Mouse (Mus musculus): Measurements from ENCODE around the gene Kctd8.

- no peak for TF ChIP-seq MAFK (IDR thresholded peaks at IDR 0.05; ENCODE audit: insufficient read depth, low read depth, low read length)
- TF ChIP-seq ZNF384 (IDR thresholded peaks at IDR 0.05; ENCODE audit: low read depth, low read length), result no peak
- TF ChIP-seq HCFC1 (IDR thresholded peaks at IDR 0.05; ENCODE audit: borderline replicate concordance, insufficient read depth, low read length), result no peak
These were observed 89.1 kb downstream of the Kctd8 start for GRCm38 (mm10) chr5:69252366-69252765.
